Mouse (Mus musculus): ENCODE measurements around the gene Ccdc157.

GRCm38 (mm10) chr11:4183511-4183910 is 23.4 kb upstream of the Ccdc157 start:
- no peak for TF ChIP-seq CTCF (IDR thresholded peaks at IDR 0.05; ENCODE audit: low read depth, low read length)
- TF ChIP-seq TAL1 (conservative IDR thresholded peaks at IDR 0.05; ENCODE audit: low read depth, low read length), result no peak
- no peak for TF ChIP-seq GATA1 (IDR thresholded peaks at IDR 0.05; ENCODE audit: borderline replicate concordance, low read length)
- TF ChIP-seq GATA2 (IDR thresholded peaks at IDR 0.05; ENCODE audit: borderline replicate concordance, low read depth, low read length), result no peak
- no peak for TF ChIP-seq POLR2AphosphoS5 (IDR thresholded peaks at IDR 0.05; ENCODE audit: insufficient replicate concordance, low read depth, low read length)
